Mouse (Mus musculus) heart, adult 2 months (tissue): Measurements from ENCODE around the gene Pcbp2.

ENCODE experiments used
- EP300 ChIP-seq: fragments of 200-500 bp; IDR thresholded peaks from 2 replicates; pipeline ENCODE4 v1.6.1; 2011; ENCODE audit warnings: low read depth, low read length, control low read depth; ENCODE audit not compliant: insufficient read depth
- POLR2A ChIP-seq: fragments of 200-500 bp; IDR thresholded peaks from 2 replicates; pipeline ENCODE4 v1.6.1; 2011; ENCODE audit warnings: mild to moderate bottlenecking, low read depth, low read length, control low read depth; ENCODE audit not compliant: insufficient read depth

GRCm38 (mm10) chr15:102445146-102445545 lies 25.2 kb upstream of the Pcbp2 start, which contains the start of gene Amhr2:
- TF ChIP-seq POLR2A (no peak), EP300 (no peak)
